Mouse (Mus musculus): ENCODE results near the gene Zfp865. TPM values are rescaled to one million over a fixed set of nuclear protein-coding genes. Genes with fewer than 3 reads are reported as not detected.

The Zfp865 gene
- total and polyA plus RNA-seq, 3 experiments: 4.0 to 21.0 (median 12.3) TPM

DNA sequence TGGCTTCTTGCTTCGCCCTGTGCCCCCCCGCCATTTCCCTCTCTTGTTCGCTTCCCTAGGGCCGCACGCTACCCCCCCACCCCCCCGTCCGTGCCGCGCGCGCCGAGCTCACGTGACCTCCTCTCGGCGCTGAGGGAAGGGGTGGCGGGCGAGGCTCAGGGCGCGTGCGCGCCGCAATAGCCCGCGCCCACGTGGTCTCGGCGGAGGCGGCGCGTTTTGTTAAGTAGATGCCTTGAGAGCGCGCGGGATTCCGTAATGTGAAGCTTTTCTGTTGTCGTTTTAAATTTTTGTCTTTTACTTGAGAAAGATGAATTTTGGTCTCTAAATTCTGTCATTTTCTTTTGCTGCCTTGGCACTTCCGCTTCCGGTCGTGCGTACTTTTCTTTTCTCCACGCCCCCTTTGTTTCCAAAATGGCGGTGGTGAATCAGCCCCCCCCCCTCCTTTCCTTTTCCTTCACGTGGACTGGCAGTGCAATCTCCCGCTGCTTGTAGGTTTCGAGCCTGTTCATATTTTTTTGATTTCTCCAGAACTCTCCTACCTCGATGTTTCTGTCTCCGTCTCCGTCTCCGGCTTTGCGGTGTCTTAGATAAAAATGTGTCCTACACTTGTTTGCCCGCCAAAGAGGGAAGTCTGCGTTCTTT lies 42.3 kb downstream of the Zfp865 start:
- H3K36me3 ChIP-seq (replicated peaks in 1 of 2; ENCODE audit: control insufficient read depth in 1 of 2, insufficient read depth in 1 of 2, low read length in 1 of 2): peaks cover 17 to 35% of the 10 kb centered on the region in 2 experiments
- H3K9me3 ChIP-seq (replicated peaks; ENCODE audit: low read length): no peaks in the 10 kb centered on the region
- H3K27me3 ChIP-seq (replicated peaks): no peaks in the 10 kb centered on the region
- H3K27ac ChIP-seq (ENCODE audit: insufficient read depth, low read depth): peak overlapping the region; percentile 83
- in situ Hi-C loops (cut with MboI; ENCODE audit: low pct_ligation_motif_present, low pct_unique_long_range_greater_than_20kb, low sequenced_read_pairs) (loop anchor here (5.0 kb wide), 1 partner anchor 65 kb away; the partner anchor contains the start of gene Rasl2-9), dilution Hi-C loops (cut with MboI; ENCODE audit: extremely low pct_ligation_motif_present, extremely low pct_unique_long_range_greater_than_20kb, low sequenced_read_pairs) (no loop called here)
- H3K9ac ChIP-seq (ENCODE audit: insufficient read depth, low read depth): peak overlapping the region; percentile 99
- H3K4me3 ChIP-seq (replicated peaks in 1 of 3; ENCODE audit: low read depth in 2 of 3, low read length in 2 of 3, poor library complexity in 1 of 3): peak overlapping the region; percentile 67 to 85 (median 72)
- H3K79me2 ChIP-seq (replicated peaks; ENCODE audit: control insufficient read depth, extremely low read depth, insufficient read depth, poor library complexity, severe bottlenecking): peaks cover 48% of the 10 kb centered on the region
- peak overlapping the region; percentile 80; the same call in 1 of the 2 replicates for H3K4me2 ChIP-seq (ENCODE audit: insufficient read depth, low read depth, poor library complexity, severe bottlenecking)
- peaks cover 4 to 57% of the 10 kb centered on the region in 2 experiments for H3K4me1 ChIP-seq (ENCODE audit: control insufficient read depth in 1 of 2, insufficient read depth in 2 of 2)
- TF ChIP-seq RAD21 (IDR thresholded peaks at IDR 0.05; ENCODE audit: low read depth, low read length) (no peak), SIN3A (IDR thresholded peaks at IDR 0.05; ENCODE audit: low read length) (peak; percentile 95), MYC (IDR thresholded peaks at IDR 0.05; ENCODE audit: low read depth, low read length) (peak; percentile 99), SMC3 (IDR thresholded peaks at IDR 0.05; ENCODE audit: low read depth, low read length) (no peak), PAX5 (IDR thresholded peaks at IDR 0.05; ENCODE audit: low read length) (no peak), HCFC1 (IDR thresholded peaks at IDR 0.05; ENCODE audit: low read depth, low read length) (peak; percentile 72), MAX (IDR thresholded peaks at IDR 0.05; ENCODE audit: low read length) (peak; percentile 96), CHD2 (IDR thresholded peaks at IDR 0.05; ENCODE audit: low read length) (no peak), MAZ (IDR thresholded peaks at IDR 0.05; ENCODE audit: low read depth, low read length) (no peak; the same call in 1 of the 2 replicates), POLR2AphosphoS2 (IDR thresholded peaks at IDR 0.05; ENCODE audit: low read depth, low read length) (no peak), TCF12 (IDR thresholded peaks at IDR 0.05; ENCODE audit: low read depth, low read length) (no peak), EP300 (IDR thresholded peaks at IDR 0.05; ENCODE audit: low read length) (no peak), KAT2A (IDR thresholded peaks at IDR 0.05; ENCODE audit: insufficient replicate concordance, low read length) (no peak), ZC3H11A (IDR thresholded peaks at IDR 0.05; ENCODE audit: low read depth, low read length) (no peak), BHLHE40 (IDR thresholded peaks at IDR 0.05; ENCODE audit: low read depth, low read length) (peak; percentile 91), IRF4 (IDR thresholded peaks at IDR 0.05; ENCODE audit: low read depth, low read length) (no peak; the same call in 1 of the 2 replicates), TBP (conservative IDR thresholded peaks at IDR 0.05; ENCODE audit: low read depth, low read length) (peak; percentile 58; the same call in 1 of the 2 replicates), RCOR1 (conservative IDR thresholded peaks at IDR 0.05; ENCODE audit: low read depth, low read length) (no peak), CTCF (conservative IDR thresholded peaks at IDR 0.05 in 1 of 2, IDR thresholded peaks at IDR 0.05 in 1 of 2; ENCODE audit: low read depth in 2 of 2, low read length in 2 of 2) (no peak), CHD1 (IDR thresholded peaks at IDR 0.05; ENCODE audit: low read depth, low read length) (0 out of 2 replicates have a peak, but pooled peaks have one; percentile 62), USF1 (IDR thresholded peaks at IDR 0.05; ENCODE audit: low read depth, low read length) (peak; percentile 88), UBTF (IDR thresholded peaks at IDR 0.05; ENCODE audit: low read depth, low read length) (no peak), ETS1 (conservative IDR thresholded peaks at IDR 0.05; ENCODE audit: low read depth, low read length) (no peak), MEF2A (IDR thresholded peaks at IDR 0.05; ENCODE audit: borderline replicate concordance, low read depth, low read length) (no peak), USF2 (conservative IDR thresholded peaks at IDR 0.05; ENCODE audit: low read depth, low read length) (peak; percentile 58), E2F4 (IDR thresholded peaks at IDR 0.05; ENCODE audit: insufficient replicate concordance, low read depth, low read length) (no peak), NELFE (IDR thresholded peaks at IDR 0.05; ENCODE audit: low read depth, low read length) (no peak; the same call in 1 of the 2 replicates), ELF1 (IDR thresholded peaks at IDR 0.05; ENCODE audit: low read depth, low read length) (peak; percentile 94), JUND (conservative IDR thresholded peaks at IDR 0.05; ENCODE audit: low read depth, low read length) (no peak), NRF1 (IDR thresholded peaks at IDR 0.05; ENCODE audit: low read depth, low read length) (peak; percentile 85), MAFK (IDR thresholded peaks at IDR 0.05; ENCODE audit: insufficient replicate concordance, low read length) (no peak), JUN (IDR thresholded peaks at IDR 0.05; ENCODE audit: insufficient read depth, low read depth, low read length) (no peak), ZKSCAN1 (IDR thresholded peaks at IDR 0.05; ENCODE audit: borderline replicate concordance, low read depth, low read length) (no peak), MXI1 (IDR thresholded peaks at IDR 0.05; ENCODE audit: low read depth, low read length) (peak; percentile 97), GABPA (IDR thresholded peaks at IDR 0.05; ENCODE audit: insufficient replicate concordance, low read depth, low read length) (no peak), ZMIZ1 (IDR thresholded peaks at IDR 0.05; ENCODE audit: low read depth, low read length) (0 out of 2 replicates have a peak, but pooled peaks have one; percentile 4), ZNF384 (IDR thresholded peaks at IDR 0.05; ENCODE audit: low read depth, low read length) (0 out of 2 replicates have a peak, but pooled peaks have one; percentile 8), POLR2A (IDR thresholded peaks at IDR 0.05; ENCODE audit: low read depth, low read length) (no peak)
- DNase-seq (ENCODE audit: extremely low read depth): peak; percentile 89
